Mouse (Mus musculus) lung, adult 18-20 months (tissue): ENCODE results near the gene Dand5.
"Not testable (repeated sequence)": the region's sequence is repeated elsewhere in the genome, so short reads cannot be mapped to it uniquely, and the experiment has no call there.

ENCODE experiments used
- DNase-seq, 2 experiments: peaks; one replicate each; pipeline ENCODE4 v3.0.0; 2022; ENCODE audit warnings: mixed read lengths in 2 of 2

The Dand5 gene

DNA sequence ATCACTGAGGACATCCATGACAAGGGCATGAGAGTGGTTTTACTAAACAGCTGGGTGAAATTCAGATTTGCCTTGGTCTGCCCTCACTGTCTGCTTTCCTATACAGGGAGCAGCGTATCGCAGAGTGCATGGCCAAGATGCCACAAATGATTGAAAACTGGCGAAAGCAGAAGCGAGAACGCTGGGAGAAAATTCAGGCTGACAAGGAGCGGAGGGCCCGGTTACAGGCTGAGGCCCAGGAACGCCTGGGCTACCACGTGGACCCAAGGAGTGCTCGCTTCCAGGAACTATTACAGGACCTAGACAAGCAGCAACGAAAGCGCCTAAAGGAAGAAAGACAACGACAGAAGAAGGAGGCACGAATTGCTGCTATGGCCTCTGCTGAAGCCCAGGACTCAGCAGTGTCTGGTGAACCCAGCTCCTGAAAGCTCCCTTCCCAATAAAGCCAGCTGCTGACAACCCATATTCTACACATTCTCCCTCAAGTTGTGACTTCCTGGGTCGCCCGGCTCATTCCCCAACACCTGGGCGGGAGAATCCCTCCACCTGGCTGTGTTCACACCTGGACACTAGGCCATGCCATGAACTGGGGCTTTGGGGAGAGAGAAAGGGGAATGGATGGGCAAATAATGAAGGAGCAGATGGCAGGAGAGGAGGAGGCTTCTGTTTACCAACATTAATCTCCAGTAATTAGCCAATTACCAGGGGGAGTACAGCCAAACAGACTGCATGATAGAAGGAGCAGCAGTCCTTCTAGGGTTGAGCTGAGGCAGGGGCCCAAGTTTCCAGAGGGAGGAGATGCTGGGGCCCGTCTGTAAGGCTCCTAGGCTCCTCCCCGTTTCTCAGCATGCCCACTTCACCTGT lies 11.6 kb upstream of the Dand5 start:
- DNase-seq, result no peak

DNA sequence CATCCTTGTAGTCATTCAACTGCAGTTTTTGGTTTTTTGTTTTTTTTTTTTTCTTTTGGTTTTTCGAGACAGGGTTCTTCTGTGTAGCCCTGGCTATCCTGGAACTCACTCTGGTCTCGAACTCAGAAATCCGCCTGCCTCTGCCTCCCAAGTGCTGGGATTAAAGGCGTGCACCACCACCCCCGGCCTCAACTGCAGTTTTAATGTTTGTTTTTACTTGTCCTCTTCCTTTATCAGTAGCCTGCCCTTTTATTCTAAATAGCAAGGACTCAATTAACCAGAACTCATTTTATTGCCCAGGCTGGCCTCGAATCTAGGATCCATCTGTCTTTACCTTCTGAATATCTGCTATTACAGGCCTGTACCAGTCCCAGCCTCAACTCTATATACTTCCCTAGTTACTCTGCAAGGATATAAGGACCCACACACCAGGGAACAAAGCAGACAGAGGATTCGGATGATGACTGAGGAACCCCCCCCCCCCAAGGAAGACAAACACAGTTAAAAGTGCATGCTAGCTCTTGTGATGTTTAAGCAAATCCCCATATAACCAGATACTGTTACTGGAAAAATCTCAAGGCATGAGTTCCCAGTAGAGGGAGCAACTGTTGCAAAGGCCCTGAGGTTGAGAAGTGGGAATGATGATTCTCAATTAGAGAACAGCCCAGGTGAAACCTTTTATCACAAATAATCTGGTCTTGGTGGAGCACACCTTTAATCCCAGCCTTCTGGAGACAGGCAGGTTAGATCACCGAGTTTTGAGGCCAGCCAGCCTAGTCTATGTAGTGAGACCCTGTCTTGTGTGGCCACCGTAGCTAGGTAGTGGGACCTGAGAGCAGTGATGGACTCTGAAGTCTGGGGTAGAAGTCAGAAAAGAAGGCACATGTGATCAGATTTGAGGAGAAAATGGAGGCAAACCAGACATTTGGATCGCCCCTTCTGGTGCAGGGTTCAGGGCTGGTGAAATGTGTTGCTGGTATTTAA lies 10.4 kb upstream of the Dand5 start:
- DNase-seq, result no peak

DNA sequence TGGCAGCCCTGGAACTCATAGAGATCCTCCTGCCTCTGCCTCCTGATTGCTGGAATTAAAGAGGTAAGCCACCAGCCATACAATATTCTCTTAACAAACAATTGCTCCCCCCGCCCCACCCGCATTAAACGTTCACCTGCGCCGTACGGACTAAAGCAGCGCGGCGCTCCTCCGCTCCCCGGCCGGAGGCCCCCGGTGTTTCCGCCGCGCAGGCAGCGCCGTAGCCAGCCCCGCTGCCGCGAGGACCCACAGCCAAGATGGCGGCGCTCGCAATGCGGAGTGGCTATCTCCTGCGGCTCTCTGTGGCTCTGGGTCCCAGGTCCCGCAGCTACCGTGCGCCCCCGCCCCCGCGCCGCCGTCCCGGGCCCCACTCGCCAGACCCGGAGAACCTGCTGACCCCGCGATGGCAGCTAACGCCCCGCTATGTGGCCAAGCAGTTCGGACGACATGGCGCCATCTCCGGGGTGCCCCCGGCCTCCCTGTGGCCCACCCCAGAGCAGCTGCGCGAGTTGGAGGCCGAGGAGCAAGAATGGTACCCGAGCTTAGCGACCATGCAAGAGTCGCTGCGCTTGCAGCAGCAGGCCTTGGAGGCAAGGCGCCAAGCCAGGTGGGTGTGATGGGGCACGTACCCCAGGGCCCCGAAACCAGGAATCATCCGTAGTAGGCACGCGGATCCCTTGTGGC lies 9.6 kb upstream of the Dand5 start:
- DNase-seq, result peak; percentile 72 to 76

DNA sequence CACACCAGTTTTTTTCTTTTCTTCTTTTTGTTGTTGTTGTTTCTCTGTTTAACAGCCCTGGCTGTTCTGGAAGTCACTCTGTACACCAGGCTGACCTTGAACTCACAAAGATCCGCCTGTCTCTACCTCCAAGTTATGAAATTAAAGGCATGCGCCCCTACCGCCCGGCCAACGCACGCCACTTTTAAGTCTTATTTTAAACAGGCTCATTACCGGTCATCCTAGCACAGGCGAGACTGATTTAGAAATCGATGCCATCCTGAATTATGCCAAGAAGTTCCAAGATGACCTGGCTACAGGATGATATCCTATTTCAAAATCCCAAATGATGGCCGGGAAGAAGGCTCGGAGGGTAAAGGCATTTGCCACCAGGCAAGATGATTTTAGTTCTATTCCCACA lies 8.9 kb upstream of the Dand5 start, which contains the start of gene Gadd45gip1:
Gene Gadd45gip1 (plus strand): TSS at position 33 of the 400 bp plus-strand sequence.
- DNase-seq, result peak; percentile 44 to 51

DNA sequence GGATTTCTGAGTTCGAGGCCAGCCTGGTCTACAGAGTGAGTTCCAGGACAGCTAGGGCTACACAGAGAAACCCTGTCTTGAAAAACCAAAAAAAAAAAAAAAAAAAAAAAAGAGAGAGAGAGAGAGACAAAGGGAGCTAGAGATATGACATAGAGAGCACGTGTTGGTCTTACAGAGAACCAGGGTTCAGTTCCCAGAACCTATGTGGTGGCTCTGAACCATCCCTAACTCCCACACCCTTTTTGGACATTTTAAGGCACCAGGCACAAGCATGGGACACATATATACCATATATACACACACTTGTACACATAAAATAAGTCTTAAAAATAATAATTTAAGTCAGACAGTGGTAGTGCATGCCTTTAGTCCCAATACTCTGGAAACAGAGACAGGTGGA lies 3.9 kb upstream of the Dand5 start:
- not testable (repeated sequence) for DNase-seq

DNA sequence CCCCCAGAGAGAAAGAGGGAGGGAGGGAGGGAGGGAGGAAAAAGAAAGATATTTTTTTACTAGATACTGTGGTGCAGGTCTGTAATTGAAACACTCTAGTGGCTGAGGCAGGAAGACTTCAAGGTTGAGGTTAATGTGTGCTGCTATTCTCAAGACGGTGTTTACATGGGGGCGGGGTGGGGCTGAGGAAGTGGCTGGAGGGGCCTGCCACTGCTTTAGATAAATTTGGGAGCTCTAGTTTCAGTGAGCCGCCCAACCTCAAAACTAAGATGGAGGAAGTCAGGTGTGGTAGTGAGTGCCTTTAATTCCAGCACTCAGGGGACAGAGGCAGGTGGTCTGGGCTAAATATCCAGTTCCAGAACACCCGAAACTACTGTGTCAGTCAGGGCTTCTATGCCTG lies 3.0 kb upstream of the Dand5 start:
- no peak for DNase-seq

DNA sequence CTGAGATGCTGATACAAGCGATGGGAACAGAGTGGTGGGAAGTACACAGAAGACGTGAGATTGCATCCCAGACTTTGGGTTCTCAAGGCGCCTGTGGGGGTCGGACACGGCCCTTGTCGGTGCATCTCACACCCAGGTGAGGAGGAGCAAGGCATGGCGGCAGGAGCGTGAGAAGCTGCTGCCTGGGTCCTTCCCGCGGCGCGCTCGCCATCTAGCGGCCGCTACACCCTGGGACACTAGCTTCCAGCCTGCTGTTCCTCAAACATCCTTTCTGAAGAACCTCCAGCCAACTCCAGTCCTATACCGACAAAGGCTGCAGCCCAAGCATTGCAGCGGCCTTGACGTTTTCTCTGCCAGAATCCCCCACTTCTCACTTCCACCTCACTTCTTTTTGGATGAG lies 1.0 kb upstream of the Dand5 start:
- peak; percentile 50 to 52 for DNase-seq

DNA sequence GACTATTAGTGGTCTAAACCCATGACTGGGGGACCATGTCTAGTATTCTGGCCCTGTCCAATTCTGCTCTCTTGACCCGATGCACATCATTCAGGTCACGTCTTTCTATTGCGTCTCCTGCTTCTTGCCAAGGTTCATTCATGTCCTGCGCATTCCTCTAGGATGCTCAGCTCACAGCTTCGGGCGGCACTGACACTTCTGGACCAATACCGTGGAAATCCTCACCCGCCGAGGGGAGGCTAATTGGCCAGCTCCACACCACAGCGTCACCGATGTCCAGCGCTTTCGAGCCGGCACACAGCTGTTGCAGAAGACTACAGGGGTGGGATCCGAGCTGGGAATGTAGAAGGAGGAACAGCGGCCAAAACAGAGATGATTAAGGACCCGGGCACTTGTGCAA lies 6.5 kb downstream of the Dand5 start:
- DNase-seq, result no peak

DNA sequence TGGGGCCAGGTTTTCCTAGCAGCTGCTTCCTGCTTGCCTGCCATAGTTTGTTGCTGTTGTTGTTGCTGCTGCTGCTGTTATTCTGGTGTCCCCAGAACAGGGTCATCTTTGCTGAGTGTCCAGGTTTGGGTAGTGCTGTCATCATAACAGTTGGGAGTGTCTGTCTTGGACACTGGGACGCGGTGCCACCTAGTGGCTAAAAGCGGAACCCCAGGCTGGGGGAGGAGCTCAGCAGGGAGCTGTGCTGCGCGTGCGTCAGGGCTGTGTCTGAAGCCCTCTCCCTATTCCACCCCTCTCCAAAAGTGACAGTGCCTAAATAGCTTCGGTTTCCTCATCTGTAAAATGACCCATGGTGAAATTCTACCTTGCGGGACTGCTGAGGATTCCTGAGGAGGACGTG lies 7.1 kb downstream of the Dand5 start:
- DNase-seq, result peak; percentile 90 to 95

DNA sequence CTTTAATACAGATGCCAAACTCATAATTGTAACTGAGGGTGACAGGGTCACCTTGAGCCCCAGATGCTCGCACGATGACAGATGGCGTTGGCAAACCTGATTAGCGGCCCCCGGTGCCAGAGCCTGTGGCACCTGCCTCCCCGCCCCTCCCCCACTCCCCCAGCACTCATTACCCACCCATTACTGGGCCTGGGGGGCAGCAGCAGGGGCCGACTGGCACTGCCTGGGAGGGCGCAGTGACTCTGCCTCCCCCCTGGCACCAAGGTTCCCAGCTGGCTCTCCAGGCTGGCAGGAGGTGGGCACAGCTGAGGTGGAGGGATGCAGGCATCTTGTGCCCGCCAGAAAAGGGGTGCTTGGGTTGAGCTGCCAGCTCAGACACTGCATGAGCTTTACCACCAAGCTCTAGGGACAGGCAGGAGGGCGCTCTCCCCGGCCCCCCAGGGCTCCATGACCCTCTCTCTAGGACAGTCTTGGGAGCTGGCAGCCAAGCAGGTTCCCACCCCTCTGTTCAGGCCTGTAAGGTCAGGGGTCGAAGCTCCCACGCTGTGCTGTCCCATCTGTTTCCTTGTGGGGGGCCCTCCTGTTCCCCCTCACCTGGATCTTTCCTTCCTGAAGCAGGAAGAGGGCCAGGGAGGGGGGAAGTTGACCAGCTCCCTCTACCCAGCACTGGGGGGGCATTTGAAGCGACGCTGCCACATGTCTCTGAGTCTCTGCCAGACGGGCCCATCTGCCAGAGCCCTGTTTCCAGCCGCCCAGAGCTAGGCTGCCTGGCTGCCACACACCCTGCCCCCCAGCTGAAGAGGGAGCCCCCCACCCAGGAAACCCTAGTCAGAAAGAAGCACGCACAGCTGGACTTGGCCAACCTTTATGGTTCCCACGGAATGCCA lies 7.8 kb downstream of the Dand5 start:
- no peak for DNase-seq

DNA sequence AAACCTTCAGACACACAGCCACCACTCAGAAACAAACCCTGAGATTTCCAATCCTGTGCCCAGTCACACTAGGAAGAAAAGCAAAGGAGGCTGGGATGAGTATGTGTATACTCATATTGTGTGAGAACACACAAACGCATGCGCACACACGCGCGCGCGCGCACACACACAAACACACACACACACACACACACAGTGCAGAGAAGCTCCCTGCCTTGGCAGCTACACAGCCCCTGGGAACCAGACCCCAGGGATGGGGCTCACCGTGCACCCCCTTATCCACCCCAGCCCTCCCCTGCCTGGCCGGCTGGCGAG lies 8.4 kb downstream of the Dand5 start:
- DNase-seq, result no peak

DNA sequence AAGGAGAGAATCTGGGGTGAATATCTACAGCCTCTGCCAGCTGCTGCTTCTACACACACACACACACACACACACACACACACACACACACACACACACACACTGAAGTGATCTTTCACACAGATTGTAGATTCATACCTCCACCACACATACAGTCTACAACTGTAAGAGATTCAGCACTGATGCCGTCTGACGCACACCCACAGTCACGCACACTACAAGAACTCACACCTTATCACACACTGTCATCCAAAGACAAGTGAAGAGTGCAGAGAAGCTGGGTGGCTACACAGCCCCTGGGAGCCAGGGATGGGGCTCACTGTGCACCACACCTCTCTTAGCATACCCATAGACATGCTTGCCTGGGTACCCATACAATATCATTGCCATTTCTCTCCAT lies 8.8 kb downstream of the Dand5 start:
- no peak for DNase-seq

DNA sequence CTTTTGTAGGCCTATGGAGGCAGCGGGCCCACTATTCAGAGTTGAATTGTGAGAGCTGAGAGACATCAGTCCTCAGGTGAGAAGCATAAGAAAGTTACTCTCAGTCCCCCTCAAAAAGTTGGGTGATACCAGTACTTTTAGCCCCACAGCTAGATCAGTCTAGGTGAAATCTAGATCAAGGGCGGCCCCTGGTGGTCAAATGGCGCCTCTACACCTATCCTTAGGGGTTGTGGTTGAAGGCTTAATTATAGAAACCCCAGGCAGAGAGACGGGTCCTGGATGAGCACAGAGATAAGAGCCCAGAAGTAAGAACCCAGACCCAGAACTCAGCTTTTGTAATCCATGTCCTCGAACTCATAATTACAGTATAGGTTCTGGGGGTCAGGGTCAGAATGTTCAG lies 9.6 kb downstream of the Dand5 start:
- peak; percentile 78 to 82 for DNase-seq

DNA sequence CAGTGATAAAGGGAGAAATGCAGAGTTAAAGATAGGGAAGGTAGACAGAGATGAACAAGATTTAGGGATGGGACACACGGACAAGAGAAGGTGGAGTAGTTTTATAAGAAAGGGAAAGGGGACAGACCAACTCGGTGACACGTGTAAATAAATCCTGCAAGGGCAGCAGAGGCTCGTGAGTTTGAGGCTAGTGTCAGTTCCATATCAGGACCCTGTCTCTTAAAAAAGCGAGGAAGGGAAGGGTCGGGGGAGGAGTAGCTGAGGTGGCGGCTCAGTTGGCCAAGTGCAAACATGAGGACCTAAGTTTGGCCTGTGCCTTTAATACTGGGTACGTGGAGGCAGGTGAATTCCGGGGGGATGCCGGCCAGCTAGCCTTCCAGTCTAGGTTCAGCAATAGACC lies 11.3 kb downstream of the Dand5 start:
- no peak for DNase-seq

DNA sequence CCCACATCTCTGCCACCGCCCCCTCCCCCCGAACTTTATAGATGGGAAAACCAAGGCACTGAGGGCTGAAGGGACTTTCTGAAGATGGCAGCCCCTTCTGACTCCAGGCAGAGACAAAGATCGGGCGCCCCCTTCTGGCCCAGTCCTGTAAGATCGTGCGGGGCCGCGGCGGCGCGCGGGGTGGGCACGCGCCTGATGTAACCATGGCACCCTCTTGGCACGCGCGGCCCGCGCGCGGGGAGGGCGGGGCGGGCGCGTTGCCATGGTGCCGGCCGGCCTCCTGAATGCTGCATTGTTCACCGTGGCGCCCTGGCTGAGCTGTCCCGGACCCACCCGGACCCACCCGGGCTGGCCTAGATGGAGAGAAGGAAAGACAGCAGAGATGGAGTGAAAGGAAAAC lies 11.7 kb downstream of the Dand5 start:
- peak; percentile 90 to 94 for DNase-seq

DNA sequence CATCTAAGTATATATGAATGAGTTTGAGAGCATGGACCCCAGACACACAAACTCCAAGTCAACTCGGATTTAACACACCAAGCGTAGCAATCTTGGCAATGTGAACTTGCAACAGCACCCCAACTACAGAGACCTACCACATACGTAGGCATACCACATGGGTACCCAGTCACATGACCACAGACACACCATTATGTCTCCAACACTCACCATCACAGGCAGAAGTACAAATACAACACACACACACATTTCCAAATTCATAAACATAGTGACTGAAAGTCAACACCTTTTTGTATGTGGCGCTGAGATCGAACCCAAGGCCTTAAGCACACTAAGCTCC lies 12.7 kb downstream of the Dand5 start:
- DNase-seq, result no peak

DNA sequence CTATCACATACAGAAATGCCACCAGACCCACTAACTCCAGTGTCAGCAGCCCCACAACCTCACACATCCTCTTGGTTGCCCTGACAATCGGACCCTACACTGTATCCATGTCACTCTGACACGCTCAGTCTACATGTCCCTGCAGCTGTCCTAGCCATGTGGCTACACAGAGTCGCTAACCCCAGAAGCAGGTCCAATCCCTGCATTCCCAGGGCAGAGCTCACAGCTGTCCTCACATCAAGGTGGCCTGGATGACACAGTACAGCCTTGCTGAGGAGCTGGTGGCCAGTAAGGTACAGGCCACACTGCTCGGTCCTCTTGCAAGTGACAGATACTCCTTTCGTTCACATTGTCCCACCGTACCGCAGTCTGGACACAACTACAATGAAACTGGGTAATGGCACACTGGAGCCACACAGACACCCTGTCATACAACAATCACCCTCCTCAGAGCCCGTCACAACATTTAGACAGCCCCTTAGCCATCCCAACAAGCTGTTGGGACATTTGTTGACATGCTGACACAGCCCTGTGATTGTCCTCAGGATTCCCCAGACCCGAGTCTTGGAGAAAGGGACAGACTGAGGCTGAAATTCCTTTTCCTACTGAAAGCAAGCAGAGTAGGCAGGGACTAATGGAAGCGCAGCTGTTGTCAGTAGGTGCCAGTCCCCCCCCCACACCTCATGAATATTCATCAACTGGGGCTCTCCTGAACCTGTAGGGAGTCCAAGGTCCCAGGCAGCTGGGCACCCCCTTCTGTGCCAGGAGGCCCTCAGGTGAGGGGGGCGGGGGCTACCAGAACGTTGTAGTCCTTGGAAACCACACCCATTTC lies 13.3 kb downstream of the Dand5 start:
- DNase-seq, result no peak

DNA sequence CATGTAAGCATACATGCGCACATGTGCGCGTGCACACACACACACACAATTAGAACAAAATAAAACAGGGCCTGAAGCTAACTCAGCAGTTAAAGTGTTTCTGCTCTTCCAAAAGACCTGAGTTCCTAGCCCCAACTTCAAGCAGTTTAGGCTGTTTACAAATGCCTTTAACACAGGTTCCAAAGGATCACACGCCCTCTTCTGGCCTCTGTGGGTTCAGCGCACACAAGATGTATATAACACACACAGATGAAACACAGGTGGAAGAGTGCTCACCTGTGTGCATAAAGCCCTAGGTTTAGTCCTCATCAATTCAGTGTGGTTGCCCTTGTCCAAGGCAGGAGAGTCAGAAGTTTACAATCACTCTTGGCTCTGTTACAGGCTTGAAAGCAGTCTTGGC lies 16.6 kb downstream of the Dand5 start:
- no peak for DNase-seq

DNA sequence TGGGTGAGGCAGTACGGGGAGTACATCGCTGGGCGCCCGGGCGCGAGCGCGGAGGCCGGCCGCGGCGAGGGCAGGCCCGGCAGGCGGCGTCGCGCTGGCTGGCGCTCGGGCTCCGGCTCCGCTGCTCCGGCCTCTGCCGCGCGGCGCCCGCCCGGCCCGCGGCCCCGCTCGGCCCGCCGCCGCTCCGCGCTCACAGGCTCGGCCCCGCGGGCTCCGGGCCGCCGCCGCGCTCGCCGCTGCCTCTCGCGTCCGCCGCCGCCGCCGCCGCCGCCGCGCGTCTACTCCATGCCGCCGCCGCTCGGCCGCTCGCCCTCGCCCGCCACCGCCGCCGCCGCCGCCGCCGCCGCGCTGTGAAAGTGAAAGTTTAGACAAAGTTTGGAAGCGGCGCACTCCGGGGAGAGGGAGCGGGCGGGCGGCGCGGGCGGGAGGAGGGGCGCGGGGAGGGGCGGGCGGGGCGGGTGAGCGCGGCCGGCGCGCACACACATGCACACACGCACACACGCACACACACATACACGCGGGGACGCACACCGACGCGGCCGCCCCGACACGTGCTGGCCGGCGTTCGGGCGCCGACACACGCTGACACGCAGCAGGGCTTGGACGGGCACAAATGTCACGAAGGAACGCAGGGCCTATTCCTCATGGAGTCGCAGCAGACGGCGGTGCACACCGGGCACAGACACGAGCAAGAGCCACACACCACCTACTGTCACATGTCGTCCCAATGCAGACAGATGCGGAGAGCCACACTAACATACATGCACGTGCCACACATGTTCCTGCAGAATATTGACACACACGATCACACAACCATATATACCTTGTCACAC lies 22.4 kb downstream of the Dand5 start, which contains the start of gene Nfix:
Gene Nfix (minus strand): TSS at position 346 of the 833 bp plus-strand sequence.
- peak; percentile 81 to 83 for DNase-seq
